Mouse (Mus musculus): ENCODE data around the gene Pomgnt2. TPM values are rescaled to one million over a fixed set of nuclear protein-coding genes. Genes with fewer than 3 reads are reported as not detected.

The Pomgnt2 gene
- total and polyA plus RNA-seq, 3 experiments, result not detected

- no peak for TF ChIP-seq UBTF (IDR thresholded peaks at IDR 0.05; ENCODE audit: borderline replicate concordance, insufficient read depth, low read depth, low read length)
These were observed 32.0 kb downstream of the Pomgnt2 start (continued) for GRCm38 (mm10) chr9:121964941-121965340.

GRCm38 (mm10) chr9:121959966-121960635, 36.8 kb downstream of the Pomgnt2 start:
- no peak for TF ChIP-seq MAFK (IDR thresholded peaks at IDR 0.05; ENCODE audit: borderline replicate concordance, low read depth, low read length)
- no peak for TF ChIP-seq POLR2AphosphoS2 (IDR thresholded peaks at IDR 0.05; ENCODE audit: low read length)
- no peak for TF ChIP-seq MAX (IDR thresholded peaks at IDR 0.05; ENCODE audit: low read length)
- no peak for TF ChIP-seq CHD2 (IDR thresholded peaks at IDR 0.05; ENCODE audit: low read length)
- TF ChIP-seq SMC3 (IDR thresholded peaks at IDR 0.05; ENCODE audit: low read depth, low read length), result no peak
- TF ChIP-seq USF1 (IDR thresholded peaks at IDR 0.05; ENCODE audit: low read depth, low read length), result no peak
- no peak for TF ChIP-seq ETS1 (IDR thresholded peaks at IDR 0.05; ENCODE audit: low read depth, low read length)
- TF ChIP-seq TCF12 (IDR thresholded peaks at IDR 0.05; ENCODE audit: low read depth, low read length), result no peak
- TF ChIP-seq USF2 (IDR thresholded peaks at IDR 0.05; ENCODE audit: borderline replicate concordance in 1 of 2, insufficient read depth in 1 of 2, low read depth in 1 of 2, low read length in 2 of 2), result no peak
- TF ChIP-seq EP300 (IDR thresholded peaks at IDR 0.05; ENCODE audit: low read depth in 1 of 2, low read length in 2 of 2), result no peak
- no peak for TF ChIP-seq ZC3H11A (IDR thresholded peaks at IDR 0.05; ENCODE audit: low read depth, low read length)
- no peak for TF ChIP-seq ZMIZ1 (IDR thresholded peaks at IDR 0.05; ENCODE audit: low read depth, low read length)
- TF ChIP-seq GATA1 (IDR thresholded peaks at IDR 0.05; ENCODE audit: low read depth, low read length), result no peak
- TF ChIP-seq NELFE (IDR thresholded peaks at IDR 0.05; ENCODE audit: low read depth, low read length), result no peak
- no peak for TF ChIP-seq ELF1 (IDR thresholded peaks at IDR 0.05; ENCODE audit: low read depth, low read length)
- no peak for TF ChIP-seq GABPA (IDR thresholded peaks at IDR 0.05; ENCODE audit: low read depth, low read length)
- TF ChIP-seq E2F4 (IDR thresholded peaks at IDR 0.05; ENCODE audit: borderline replicate concordance, low read depth, low read length), result no peak
- Histone ChIP-seq H3K4me1 (ENCODE audit: control insufficient read depth in 1 of 2, insufficient read depth in 2 of 2, low read length in 2 of 2) (no peaks in the 10 kb centered on the region), H3K9ac (ENCODE audit: control insufficient read depth, low read depth, low read length, poor library complexity, severe bottlenecking) (no peak overlapping the region), H3K9me3 (replicated peaks; ENCODE audit: insufficient read depth, low read length) (no peaks in the 10 kb centered on the region), H3K4me3 (ENCODE audit: control insufficient read depth in 1 of 2, insufficient read depth in 1 of 2, low read depth in 2 of 2, low read length in 2 of 2) (no peak overlapping the region), H3K27me3 (ENCODE audit: control insufficient read depth in 1 of 2, insufficient read depth in 2 of 2, low read length in 2 of 2) (no peaks in the 10 kb centered on the region), H3K27ac (ENCODE audit: control insufficient read depth, low read depth, low read length) (no peak overlapping the region), H3K36me3 (ENCODE audit: control insufficient read depth in 1 of 2, insufficient read depth in 2 of 2, low read length in 2 of 2) (no peaks in the 10 kb centered on the region), H3K79me2 (ENCODE audit: control insufficient read depth, insufficient read depth, low read length, poor library complexity) (no peaks in the 10 kb centered on the region)
- no peak for DNase-seq (ENCODE audit: low read depth, low spot score)

DNA sequence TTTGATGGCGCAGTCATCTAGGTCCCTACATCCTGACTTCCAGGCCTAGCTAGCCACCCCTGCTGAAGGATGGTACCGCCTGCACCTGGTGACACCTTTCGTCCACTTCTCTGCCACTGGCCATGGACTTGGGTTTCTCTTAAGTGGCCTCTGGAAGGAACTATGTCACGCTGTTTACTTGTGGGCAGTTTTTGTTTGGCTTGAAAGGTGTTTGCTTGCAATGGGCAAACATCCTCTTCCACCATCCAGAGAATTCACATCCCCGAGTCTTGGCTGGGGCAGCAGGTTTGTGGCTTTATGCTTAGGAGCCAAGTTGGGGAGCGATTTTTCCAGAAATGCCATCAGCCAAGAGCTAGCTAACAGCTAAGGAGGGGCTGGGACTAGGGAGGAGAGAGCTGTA, 44.3 kb downstream of the Pomgnt2 start:
- no peak overlapping the region for H3K27ac ChIP-seq (ENCODE audit: control insufficient read depth, low read depth, low read length)
- TF ChIP-seq ZC3H11A (IDR thresholded peaks at IDR 0.05; ENCODE audit: low read depth, low read length), result no peak
- TF ChIP-seq KAT2A (conservative IDR thresholded peaks at IDR 0.05; ENCODE audit: low read depth, low read length), result no peak
- TF ChIP-seq MEF2A (IDR thresholded peaks at IDR 0.05; ENCODE audit: extremely low read depth, insufficient replicate concordance, low read depth, low read length, poor library complexity, severe bottlenecking), result no peak
- TF ChIP-seq RCOR1 (IDR thresholded peaks at IDR 0.05; ENCODE audit: low read depth, low read length), result no peak
- no peak for TF ChIP-seq POLR2AphosphoS2 (IDR thresholded peaks at IDR 0.05; ENCODE audit: low read length)
- no peaks in the 10 kb centered on the region for H3K27me3 ChIP-seq (ENCODE audit: control insufficient read depth in 1 of 2, insufficient read depth in 2 of 2, low read length in 2 of 2)
- H3K9me3 ChIP-seq (replicated peaks; ENCODE audit: insufficient read depth, low read length), result no peaks in the 10 kb centered on the region
- H3K79me2 ChIP-seq (ENCODE audit: control insufficient read depth, insufficient read depth, low read length, poor library complexity), result no peaks in the 10 kb centered on the region
- DNase-seq (ENCODE audit: low read depth, low spot score), result no peak
- H3K4me1 ChIP-seq (ENCODE audit: control insufficient read depth in 1 of 2, insufficient read depth in 2 of 2, low read length in 2 of 2), result no peaks in the 10 kb centered on the region
- H3K36me3 ChIP-seq (ENCODE audit: control insufficient read depth in 1 of 2, insufficient read depth in 2 of 2, low read length in 2 of 2), result no peaks in the 10 kb centered on the region
- H3K4me3 ChIP-seq (ENCODE audit: control insufficient read depth in 1 of 2, insufficient read depth in 1 of 2, low read depth in 2 of 2, low read length in 2 of 2), result no peak overlapping the region
- no peak overlapping the region for H3K9ac ChIP-seq (ENCODE audit: control insufficient read depth, low read depth, low read length, poor library complexity, severe bottlenecking)

Measured in MEL (cell line).